Mouse (Mus musculus) right cerebral cortex, postnatal 10 days (tissue): ENCODE results near the gene Chst15.

Experiments used
- DNase-seq, 2 experiments: peaks; one replicate each; pipeline ENCODE4 v3.0.0; 2021; ENCODE audit warnings: low spot score in 2 of 2

Chst15 gene

GRCm38 (mm10) chr7:132336781-132337180 lies 19.8 kb upstream of the Chst15 start:
- DNase-seq: peak in 1 of 2 experiments; percentile 48

- DNase-seq: no peak
Measured at GRCm38 (mm10) chr7:132335367-132335766, 18.3 kb upstream of the Chst15 start.

DNA sequence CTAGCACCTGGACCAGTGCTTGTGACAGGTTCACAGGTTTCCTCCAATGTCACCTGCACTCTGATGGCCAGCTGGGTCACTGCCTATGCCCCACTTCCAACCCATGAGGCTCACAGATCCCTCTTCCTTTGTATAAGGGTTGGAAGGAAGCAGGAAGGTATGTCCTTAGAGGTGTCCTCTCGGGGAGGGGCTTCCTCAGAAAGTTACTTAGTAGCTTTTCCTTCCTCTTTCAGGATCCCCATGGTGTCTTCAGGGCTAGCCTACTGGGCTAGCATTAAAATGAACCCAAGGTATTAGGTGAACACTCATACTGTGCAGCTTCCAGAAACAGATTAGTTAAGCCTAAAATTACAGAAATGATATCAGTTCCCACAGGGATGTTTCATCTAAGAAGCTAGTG lies 16.1 kb upstream of the Chst15 start:
- no peak for DNase-seq

DNA sequence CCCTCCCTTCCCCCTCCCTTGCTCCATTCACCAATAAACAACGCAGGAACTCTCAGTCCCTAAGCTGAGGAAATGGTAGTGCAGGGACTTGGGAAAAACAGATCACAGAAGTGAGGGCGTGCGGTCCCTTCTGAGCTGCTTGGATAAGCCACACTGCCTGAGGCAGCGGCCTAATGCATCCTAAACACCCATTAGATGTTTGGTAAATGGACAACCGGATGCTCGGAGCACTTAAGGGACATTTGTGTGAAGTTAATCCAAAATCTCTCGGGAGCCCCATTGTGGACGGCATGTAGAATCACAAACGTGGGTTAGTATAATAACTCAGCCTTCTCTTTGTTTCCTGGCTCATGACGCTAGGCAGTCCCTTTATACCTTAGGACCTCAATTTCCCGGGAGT lies 15.1 kb upstream of the Chst15 start:
- no peak for DNase-seq

- DNase-seq: no peak
Measured at GRCm38 (mm10) chr7:132330179-132330578, 13.2 kb upstream of the Chst15 start.

DNA sequence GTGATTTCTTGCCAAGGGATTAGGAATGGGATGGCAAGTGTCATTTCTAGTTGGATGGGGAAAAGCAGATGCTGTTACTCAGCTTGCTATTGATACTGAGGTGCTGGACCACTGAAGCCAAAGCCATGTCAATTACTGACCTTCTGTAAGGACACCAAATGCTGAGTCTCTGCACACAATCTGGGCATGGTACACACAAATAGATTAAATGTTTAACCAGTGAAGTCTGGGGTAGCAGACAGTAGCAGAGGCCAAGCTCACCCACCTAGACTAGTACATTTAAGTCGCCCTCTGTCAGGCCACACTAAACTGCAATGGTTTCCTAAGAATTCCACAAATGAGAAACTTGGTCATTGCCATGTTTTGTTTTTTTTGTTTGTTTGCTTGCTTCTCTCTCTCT lies 11.6 kb upstream of the Chst15 start:
- DNase-seq: no peak

- DNase-seq: peak in 1 of 2 experiments; percentile 42
Measured at GRCm38 (mm10) chr7:132325549-132326331, 8.7 kb upstream of the Chst15 start.

DNA sequence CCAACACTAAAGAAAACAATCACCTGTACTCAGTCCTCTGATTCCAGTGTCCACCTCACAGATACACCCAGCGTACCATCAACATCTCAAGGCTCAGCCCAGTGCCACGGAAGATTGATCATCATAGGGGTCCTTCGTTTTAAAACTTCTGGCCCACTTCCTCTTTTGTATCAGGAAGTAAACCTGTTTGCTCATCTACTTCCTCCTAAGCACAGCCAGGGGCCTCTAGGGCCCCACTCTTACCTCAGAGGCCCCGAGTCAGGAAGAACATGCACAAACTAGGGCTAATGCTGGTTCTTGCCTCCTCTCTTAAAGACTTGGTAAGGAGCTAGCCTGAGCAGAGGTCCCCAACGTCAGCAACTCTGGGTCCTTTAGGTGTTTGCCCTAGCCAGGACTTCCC lies 6.4 kb upstream of the Chst15 start:
- DNase-seq: no peak

GRCm38 (mm10) chr7:132321392-132321958 lies 4.4 kb upstream of the Chst15 start:
- DNase-seq: no peak

- DNase-seq: peak; percentile 72
Measured at GRCm38 (mm10) chr7:132316101-132317035, 660 bp downstream of the Chst15 start.

DNA sequence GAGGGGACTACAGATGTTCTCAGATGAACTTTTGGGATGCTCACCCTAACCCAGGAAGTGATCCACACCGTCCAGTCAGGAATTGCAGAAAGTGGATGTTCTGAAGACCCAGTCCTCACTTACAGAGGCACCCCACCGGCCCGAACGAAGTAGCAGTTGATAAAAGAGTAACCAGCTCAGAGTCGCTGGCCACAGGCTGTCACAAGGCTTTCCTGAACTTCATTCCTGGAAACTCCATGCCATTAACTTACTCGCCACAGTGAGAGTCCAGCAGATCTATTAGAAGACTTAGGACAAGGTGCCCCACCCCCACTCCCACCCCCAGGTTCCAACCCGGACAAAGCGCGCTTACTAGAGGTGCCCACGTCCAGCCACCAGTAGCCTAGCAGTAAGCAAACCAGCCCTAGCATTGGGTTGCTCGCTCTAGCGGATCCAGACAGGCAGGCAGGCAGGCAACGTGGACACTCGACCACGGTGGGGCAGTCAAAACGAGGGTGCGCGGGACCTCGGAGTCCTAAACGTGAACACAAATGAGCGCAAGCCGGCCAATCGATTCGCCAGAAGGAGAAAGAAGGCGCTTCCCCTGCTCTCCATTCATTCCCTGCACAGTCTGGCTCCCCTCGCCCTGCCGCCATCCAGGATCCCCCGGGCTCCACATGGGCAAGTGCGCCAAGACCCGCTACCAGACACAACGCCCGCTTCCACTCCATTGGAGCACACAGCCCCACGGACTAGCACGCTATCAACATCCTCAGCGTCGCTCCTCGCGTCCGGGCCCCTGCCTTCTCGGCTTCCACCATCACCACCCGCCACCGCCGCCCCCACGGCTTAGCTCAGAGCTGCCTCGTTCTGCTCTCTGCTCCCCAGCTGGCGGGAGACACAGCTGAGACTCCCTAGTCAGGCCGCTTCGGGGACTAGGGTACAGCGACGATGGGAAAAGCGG lies 1.6 kb downstream of the Chst15 start:
- peak; percentile 86 to 90 for DNase-seq

GRCm38 (mm10) chr7:132312396-132312795 lies 4.6 kb downstream of the Chst15 start:
- DNase-seq: peak; percentile 43 to 48

DNA sequence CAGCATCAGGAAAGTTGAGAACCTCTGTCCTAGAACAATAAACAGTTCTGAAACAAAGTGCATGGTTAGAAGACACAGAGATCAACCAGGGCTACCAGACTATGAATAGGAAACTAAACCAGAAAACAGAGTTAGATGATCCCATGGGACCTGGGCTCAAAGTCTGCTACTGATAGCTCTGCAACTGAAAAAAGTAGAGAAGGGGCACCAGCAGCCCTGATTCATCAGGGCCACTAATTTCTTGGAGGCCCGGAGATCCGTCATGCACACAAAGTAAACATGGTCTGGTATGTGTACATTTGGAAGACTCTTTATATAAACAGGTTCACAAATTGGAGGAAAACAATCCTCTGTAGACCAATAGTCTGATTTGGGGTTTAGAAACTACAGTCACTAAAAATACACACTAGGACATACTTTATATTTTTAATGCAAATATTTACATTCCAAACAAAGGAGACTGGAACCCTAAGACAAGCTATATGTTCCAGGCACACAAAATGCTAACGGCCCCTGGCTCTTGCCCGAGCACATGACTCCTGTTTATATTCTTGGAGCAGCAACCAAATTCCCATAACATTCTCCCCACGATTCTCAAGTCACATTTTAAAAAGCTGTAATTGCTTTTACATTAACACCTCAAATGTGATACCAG lies 8.4 kb downstream of the Chst15 start:
- no peak for DNase-seq

GRCm38 (mm10) chr7:132307722-132308271 lies 9.2 kb downstream of the Chst15 start:
- no peak for DNase-seq

DNA sequence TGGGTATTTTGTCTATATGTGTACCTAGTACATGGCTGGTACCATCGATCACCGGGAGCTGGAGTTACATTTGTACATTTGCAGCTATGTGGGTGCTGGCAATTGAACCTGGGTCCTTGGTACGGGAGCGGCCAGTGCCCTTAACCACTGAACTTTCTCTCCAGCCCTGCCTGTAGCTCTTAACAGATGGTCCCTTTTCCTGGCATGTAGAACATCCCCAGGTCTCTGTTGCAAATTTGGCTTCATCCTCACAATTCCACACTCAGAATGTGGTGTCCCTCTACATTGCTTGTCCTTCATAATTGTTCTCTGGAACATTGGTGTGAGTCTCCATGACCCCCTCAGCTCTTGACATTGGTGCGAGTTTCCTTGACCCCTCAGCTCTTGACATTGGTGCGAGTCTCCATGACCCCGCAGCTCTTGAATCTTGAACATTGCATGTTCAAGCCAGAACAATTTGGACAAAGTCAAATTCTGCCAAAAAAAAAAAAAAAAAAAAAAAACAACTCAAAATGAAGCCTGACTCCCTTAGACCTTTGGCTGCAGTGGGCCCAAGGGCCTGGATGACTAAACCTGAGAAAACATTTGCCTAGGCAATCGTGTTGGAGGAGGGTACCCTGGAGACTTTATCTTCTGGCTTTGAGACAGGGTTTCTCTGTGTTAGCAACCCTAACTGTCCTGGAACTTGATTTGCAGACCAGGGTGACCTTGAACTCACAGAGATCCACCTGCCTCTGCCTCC lies 10.2 kb downstream of the Chst15 start:
- DNase-seq: no peak

DNA sequence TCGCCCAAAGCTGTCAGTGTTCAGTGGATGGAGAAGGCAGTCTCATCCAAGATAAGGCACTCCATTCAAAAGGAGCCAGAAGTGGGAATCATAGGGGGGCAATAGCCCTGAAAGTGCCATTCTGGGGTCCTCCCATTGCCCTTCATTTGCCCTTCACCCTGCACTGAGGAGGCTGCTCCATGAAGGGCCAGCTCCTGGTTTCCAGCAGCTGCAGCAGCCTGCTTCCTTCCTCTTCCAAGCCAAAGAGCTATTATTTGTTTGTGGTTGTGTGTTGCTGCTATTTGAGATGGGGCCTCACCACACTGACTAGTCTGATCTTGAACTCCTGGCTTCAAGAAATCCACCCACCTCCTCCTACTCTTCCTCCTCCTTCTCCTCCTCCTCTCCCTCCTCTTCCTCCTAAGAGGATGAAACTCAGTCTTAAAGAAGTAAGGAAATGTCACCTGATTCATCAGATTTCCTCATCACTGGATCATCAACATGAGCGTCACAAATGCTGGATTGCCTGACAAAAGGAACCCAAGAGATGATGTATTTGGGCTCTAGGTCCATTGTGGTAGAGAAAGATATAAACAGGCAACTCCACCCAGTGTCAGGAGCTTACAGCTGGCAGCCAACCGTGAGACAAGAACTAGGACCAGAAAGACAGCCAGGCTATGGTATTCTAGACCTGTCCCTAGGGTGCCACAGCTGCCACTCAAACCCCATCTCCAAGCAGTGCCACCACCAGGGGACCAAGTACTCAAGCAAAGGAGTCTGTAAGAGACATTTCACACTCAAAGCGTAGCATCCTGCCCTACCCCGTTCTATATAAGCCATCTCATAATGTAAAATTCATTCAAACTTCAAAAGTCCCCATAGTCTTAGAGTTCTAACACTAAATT lies 11.3 kb downstream of the Chst15 start:
- DNase-seq: no peak

DNA sequence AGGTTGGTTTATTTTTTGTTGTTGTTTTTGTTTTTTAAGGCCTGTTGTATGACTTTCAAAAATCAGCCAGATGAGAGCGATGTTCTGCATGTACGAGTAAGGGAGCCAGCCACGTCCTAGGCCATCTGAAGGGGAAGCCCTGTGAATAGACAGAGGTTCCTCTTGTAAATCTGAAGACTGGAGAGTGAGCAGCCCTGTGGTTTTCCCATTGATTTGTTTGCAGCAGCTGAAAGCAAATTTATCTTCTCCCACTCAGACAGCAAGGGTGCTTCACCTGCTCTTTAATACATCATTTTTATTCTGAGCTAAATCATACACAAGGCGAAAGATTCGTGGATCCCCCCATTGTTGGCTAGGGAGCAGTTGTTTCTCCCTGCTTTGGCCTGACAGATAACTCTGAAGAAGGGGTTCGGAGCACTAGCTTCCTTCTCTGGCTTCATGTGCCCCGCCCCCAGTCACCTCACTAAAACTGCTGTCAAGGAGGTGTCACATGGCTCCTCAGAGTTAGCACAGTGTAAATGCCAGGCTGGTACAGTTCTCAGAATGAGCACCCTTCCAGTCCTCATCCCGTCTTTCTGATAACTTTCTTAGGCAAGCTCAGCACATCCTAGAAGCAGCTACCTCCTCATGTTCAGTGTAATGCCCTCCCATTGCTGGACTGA lies 12.5 kb downstream of the Chst15 start:
- no peak for DNase-seq

GRCm38 (mm10) chr7:132303988-132304387 lies 13.0 kb downstream of the Chst15 start:
- DNase-seq: no peak
